Mouse (Mus musculus) heart, embryonic 12.5 days (tissue): ENCODE data around the gene Trp53i13. TPM values are rescaled to one million over a fixed set of nuclear protein-coding genes. Genes with fewer than 3 reads are reported as not detected.

Source experiments
- ATAC-seq: fragments of 200-750 bp; cut with Nextera tagmentation; 2 replicates; pipeline ENCODE4 v1.8.0; 2017; ENCODE audit warnings: moderate TSS enrichment, moderate library complexity; ENCODE audit not compliant: insufficient number of reproducible peaks, low FRiP score
- H3K27ac ChIP-seq: fragments of 300-500 bp; sonication (generic); 2 replicates; pipeline ENCODE4 v1.5.1; 2016; ENCODE audit warnings: mild to moderate bottlenecking, moderate library complexity; ENCODE audit not compliant: poor library complexity, severe bottlenecking
- H3K27me3 ChIP-seq: fragments of 300-500 bp; sonication (generic); replicated peaks from 2 replicates; pipeline ENCODE4 v1.6.1; 2016; ENCODE audit warnings: mild to moderate bottlenecking, moderate library complexity
- H3K36me3 ChIP-seq: fragments of 300-500 bp; sonication (generic); 2 replicates; pipeline ENCODE4 v1.6.1; 2016; ENCODE audit warnings: mild to moderate bottlenecking, moderate library complexity
- H3K4me1 ChIP-seq: fragments of 300-500 bp; sonication (generic); replicated peaks from 2 replicates; pipeline ENCODE4 v1.6.1; 2016; ENCODE audit warnings: mild to moderate bottlenecking
- H3K4me2 ChIP-seq: fragments of 300-500 bp; sonication (generic); 2 replicates; pipeline ENCODE4 v1.6.1; 2016; ENCODE audit warnings: mild to moderate bottlenecking, moderate library complexity
- H3K4me3 ChIP-seq: fragments of 300-500 bp; sonication (generic); 2 replicates; pipeline ENCODE4 v1.5.1; 2016; ENCODE audit warnings: mild to moderate bottlenecking
- H3K9ac ChIP-seq: fragments of 300-500 bp; sonication (generic); 2 replicates; pipeline ENCODE4 v1.6.1; 2016; ENCODE audit warnings: mild to moderate bottlenecking, moderate library complexity
- H3K9me3 ChIP-seq: fragments of 300-500 bp; sonication (generic); replicated peaks from 2 replicates; pipeline ENCODE4 v1.6.1; 2016; ENCODE audit warnings: mild to moderate bottlenecking, moderate library complexity
- WGBS: fragments of 180-500 bp; shearing (Covaris S2); methylation state at CpG from one replicate; pipeline ENCODE4 v1.1.7; 2016; 5-methylcytosine and 5-hydroxymethylcytosine counted together
- polyA plus RNA-seq: library from polyadenylated mRNA; unstranded; fragments of >200 nt; fragmentation: Nextera tagmentation; extraction: Ambion mirVana; gene quantifications from 2 replicates; pipeline ENCODE4 v1.2.1, GENCODE M21; 2016

The Trp53i13 gene
- polyA plus RNA-seq, 1 experiment from 2014 or later, result 30.2 TPM

GRCm38 (mm10) chr11:77497851-77498250, 17.9 kb downstream of the Trp53i13 start:
- Histone ChIP-seq H3K4me1 (peaks cover 59% of the 10 kb centered on the region), H3K4me2 (peak overlapping the region; percentile 26), H3K9me3 (no peaks in the 10 kb centered on the region), H3K27me3 (no peaks in the 10 kb centered on the region), H3K36me3 (peaks cover 36% of the 10 kb centered on the region), H3K9ac (peak overlapping the region; percentile 36), H3K4me3 (no peak overlapping the region), H3K27ac (peak overlapping the region; percentile 94)
- ATAC-seq, result 0 out of 2 replicates have a peak, but pooled peaks have one; percentile 13
- WGBS, result 25% methylated on average over 4 of the region's 4 CpGs

- Histone ChIP-seq H3K27me3 (no peaks in the 10 kb centered on the region), H3K27ac (peak overlapping the region; percentile 94), H3K4me1 (peaks cover 59% of the 10 kb centered on the region), H3K9ac (peak overlapping the region; percentile 51), H3K4me3 (no peak overlapping the region), H3K9me3 (no peaks in the 10 kb centered on the region), H3K36me3 (peaks cover 31% of the 10 kb centered on the region), H3K4me2 (peak overlapping the region; percentile 26)
- 24% methylated on average over 6 of the region's 6 CpGs for WGBS
- ATAC-seq, result peak; percentile 20; the same call in 1 of the 2 replicates
Observed at GRCm38 (mm10) chr11:77497341-77497756, 18.4 kb downstream of the Trp53i13 start.

GRCm38 (mm10) chr11:77495507-77495906, 20.3 kb downstream of the Trp53i13 start:
- Histone ChIP-seq H3K4me2 (peak overlapping the region; percentile 82; the same call in 1 of the 2 replicates), H3K4me1 (peaks cover 68% of the 10 kb centered on the region), H3K9me3 (no peaks in the 10 kb centered on the region), H3K27ac (no peak overlapping the region), H3K4me3 (no peak overlapping the region), H3K9ac (peak overlapping the region; percentile 37), H3K27me3 (no peaks in the 10 kb centered on the region), H3K36me3 (peaks cover 18% of the 10 kb centered on the region)
- no peak for ATAC-seq

GRCm38 (mm10) chr11:77494782-77495181, 21.0 kb downstream of the Trp53i13 start:
- Histone ChIP-seq H3K9me3 (no peaks in the 10 kb centered on the region), H3K9ac (peak overlapping the region; percentile 98), H3K36me3 (peaks cover 11% of the 10 kb centered on the region), H3K27me3 (no peaks in the 10 kb centered on the region), H3K27ac (peak overlapping the region; percentile 89), H3K4me2 (peak overlapping the region; percentile 82), H3K4me1 (peaks cover 72% of the 10 kb centered on the region), H3K4me3 (peak overlapping the region; percentile 97)
- no peak for ATAC-seq
- 69% methylated on average over 6 of the region's 6 CpGs for WGBS

DNA sequence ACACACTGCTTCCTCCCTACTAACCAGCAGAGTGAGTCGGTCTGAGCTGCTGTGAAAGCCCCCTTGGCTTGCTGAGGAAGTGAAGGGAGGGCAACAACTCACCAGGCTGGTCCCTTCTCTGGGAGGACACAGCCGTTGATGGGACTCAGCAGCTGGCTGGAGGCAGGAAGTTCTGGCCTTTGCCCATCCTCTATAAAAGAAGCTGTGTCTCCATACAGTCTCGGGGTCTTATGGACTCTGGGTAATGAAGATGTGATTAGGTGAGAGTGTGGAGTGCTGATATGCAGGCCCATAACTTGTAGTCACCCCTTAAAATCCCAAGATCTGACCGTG, 21.5 kb downstream of the Trp53i13 start:
- Histone ChIP-seq H3K4me3 (peak overlapping the region; percentile 97), H3K27me3 (no peaks in the 10 kb centered on the region), H3K4me2 (peak overlapping the region; percentile 82), H3K27ac (peak overlapping the region; percentile 89), H3K9ac (peak overlapping the region; percentile 98), H3K36me3 (peaks cover 6% of the 10 kb centered on the region), H3K9me3 (no peaks in the 10 kb centered on the region), H3K4me1 (peaks cover 72% of the 10 kb centered on the region)
- WGBS, result 21% methylated on average over 4 of the region's 4 CpGs
- ATAC-seq, result no peak

GRCm38 (mm10) chr11:77493512-77494343, 22.1 kb downstream of the Trp53i13 start, which contains the start of gene Git1:
Gene Git1, plus strand, starts transcription at chr11:77493562.
- H3K4me1 ChIP-seq, result peaks cover 73% of the 10 kb centered on the region
- 7% methylated on average over 54 of the region's 74 CpGs for WGBS
- H3K9ac ChIP-seq, result peak within 1 kb of the TSS; percentile 98
- H3K4me2 ChIP-seq, result peak within 1 kb of the TSS; percentile 95
- peak within 1 kb of the TSS; percentile 89 for H3K27ac ChIP-seq
- ATAC-seq, result peak; percentile 20; the same call in 1 of the 2 replicates
- no peaks in the 10 kb centered on the region for H3K27me3 ChIP-seq
- peak within 1 kb of the TSS; percentile 97 for H3K4me3 ChIP-seq
- H3K36me3 ChIP-seq, result peaks cover under 1% of the 10 kb centered on the region; the same call in 1 of the 2 replicates
- H3K9me3 ChIP-seq, result no peaks in the 10 kb centered on the region

DNA sequence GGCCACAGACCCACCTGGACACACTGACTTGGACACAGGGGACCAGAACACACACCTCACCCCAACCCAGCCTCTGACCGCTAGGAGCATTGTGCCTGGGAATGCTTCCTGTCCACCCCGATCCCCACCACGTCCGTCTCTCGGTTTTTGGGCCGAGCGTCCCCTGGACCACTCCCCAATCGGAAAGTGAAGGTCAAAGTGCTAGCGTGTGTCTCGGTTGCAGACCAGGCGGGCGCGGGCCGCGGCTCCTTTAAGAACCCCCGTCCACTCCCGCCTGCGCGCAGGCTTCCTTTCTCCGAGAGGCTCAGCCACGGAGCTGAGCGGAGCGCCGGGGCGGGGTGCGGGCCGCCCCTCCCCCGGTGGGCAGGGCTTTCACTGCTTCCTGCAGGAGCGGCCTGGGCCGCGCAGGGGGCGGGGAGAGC, 22.9 kb downstream of the Trp53i13 start:
- ATAC-seq, result peak; percentile 82
- Histone ChIP-seq H3K9ac (peak overlapping the region; percentile 74), H3K4me3 (peak overlapping the region; percentile 97), H3K27me3 (0 out of 2 replicates have a peak, but pooled peaks cover 5% of the 10 kb centered on the region), H3K9me3 (no peaks in the 10 kb centered on the region), H3K36me3 (no peaks in the 10 kb centered on the region), H3K27ac (peak overlapping the region; percentile 89), H3K4me2 (peak overlapping the region; percentile 95), H3K4me1 (peaks cover 72% of the 10 kb centered on the region)
- WGBS, result under 1% methylated on average over 32 of the region's 32 CpGs

DNA sequence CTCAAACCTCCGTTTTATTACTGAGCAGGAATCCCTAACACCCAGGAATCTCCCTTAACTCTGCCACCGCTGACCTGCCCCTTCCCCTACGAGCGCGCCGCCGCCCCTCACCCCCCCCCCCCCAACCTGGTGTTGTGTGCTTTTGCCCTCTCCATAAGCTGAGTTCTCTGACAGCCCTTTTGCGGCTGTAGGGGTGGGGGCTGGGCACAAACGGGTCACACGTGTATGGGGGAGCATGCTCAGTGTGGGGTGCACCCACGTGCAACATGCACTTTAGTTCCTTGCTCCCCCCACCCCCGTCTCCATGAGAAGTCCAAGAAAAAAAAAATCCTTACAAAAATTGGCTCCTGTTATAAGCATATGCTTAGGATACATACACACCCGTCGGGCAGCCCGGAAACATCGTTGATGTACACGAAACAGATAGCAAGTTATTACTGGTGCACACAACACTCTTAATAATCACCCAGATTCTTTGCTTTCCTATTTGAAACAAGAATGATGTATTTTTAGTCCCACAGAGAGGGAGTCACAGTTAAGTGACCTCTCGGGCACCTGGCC, 23.4 kb downstream of the Trp53i13 start:
- ATAC-seq, result no peak
- H3K27ac ChIP-seq, result peak overlapping the region; percentile 89

DNA sequence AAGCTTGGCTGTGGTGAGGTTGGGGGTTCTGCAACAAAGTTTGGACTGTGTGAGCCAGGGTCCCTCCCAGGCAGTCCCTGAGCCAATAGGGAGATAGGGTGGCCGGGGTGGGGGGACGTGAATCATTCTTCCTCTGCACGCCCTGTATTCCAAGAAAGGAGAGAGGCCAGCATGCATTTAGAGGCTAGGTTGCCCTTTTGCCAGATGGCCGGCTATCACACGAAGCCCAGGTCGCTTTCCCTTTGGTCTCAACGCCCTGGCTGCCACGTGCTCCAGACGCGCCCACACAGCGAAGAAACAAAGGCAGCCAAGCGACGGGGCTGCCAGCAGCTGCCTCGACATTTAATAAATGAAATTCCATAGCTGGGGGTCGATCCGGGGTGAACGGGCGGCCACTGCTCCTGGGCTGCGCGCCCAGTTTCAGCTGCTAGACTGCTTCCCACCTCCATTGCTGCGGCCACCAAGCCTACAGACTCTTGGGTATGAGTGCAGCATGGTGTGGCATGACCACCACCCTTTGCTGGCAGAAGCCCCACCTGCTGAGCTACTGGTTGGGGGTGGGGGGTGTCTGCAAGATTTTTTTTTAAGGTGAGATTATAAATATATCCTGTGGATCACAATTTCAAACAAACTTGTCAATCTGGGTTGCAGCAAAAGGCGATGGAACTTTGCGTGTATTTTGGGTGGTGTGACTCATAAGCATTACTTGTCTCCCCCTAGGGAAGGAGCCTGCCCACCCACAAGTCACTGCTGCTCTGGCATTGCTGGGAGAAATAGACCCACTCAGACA, 24.1 kb downstream of the Trp53i13 start:
- H3K27me3 ChIP-seq, result 0 out of 2 replicates have a peak, but pooled peaks cover 5% of the 10 kb centered on the region
- peaks cover 68% of the 10 kb centered on the region for H3K4me1 ChIP-seq
- H3K27ac ChIP-seq, result peak overlapping the region; percentile 89
- H3K36me3 ChIP-seq, result no peaks in the 10 kb centered on the region
- peak overlapping the region; percentile 95 for H3K4me2 ChIP-seq
- H3K4me3 ChIP-seq, result peak overlapping the region; percentile 97
- WGBS, result under 1% methylated on average over 23 of the region's 23 CpGs
- H3K9ac ChIP-seq, result peak overlapping the region; percentile 74
- no peaks in the 10 kb centered on the region for H3K9me3 ChIP-seq
- peak; percentile 61 for ATAC-seq

More for the DNA sequence above, 23.4 kb downstream of the Trp53i13 start:
- 0 out of 2 replicates have a peak, but pooled peaks cover 5% of the 10 kb centered on the region for H3K27me3 ChIP-seq
- H3K4me3 ChIP-seq, result peak overlapping the region; percentile 97
- no peaks in the 10 kb centered on the region for H3K36me3 ChIP-seq
- H3K4me2 ChIP-seq, result peak overlapping the region; percentile 95
- peak overlapping the region; percentile 74 for H3K9ac ChIP-seq
- peaks cover 68% of the 10 kb centered on the region for H3K4me1 ChIP-seq
- under 1% methylated on average over 18 of the region's 18 CpGs for WGBS
- no peaks in the 10 kb centered on the region for H3K9me3 ChIP-seq

DNA sequence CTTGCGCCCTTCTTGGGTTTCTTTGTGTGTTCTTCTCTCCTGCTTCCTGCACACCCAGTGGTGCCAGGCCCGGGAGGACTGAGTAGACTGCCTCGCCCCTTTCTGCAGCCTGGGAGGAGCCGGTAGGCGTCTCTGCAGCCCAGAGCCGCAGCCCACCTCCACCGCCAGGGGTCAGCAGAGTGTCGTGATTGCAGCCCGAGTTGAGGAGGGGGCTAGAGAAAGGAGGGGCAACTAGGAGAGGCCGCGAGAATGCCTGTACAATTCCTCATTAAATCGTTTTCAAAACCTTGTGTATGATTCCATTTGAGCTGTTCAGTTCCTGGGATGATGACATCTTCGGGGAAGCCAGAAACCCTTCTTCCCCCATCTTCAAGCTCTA, 24.7 kb downstream of the Trp53i13 start:
- Histone ChIP-seq H3K4me2 (peak overlapping the region; percentile 95), H3K36me3 (no peaks in the 10 kb centered on the region), H3K9me3 (no peaks in the 10 kb centered on the region), H3K4me3 (peak overlapping the region; percentile 97), H3K9ac (peak overlapping the region; percentile 32), H3K27ac (peak overlapping the region; percentile 89), H3K27me3 (0 out of 2 replicates have a peak, but pooled peaks cover 5% of the 10 kb centered on the region), H3K4me1 (peaks cover 68% of the 10 kb centered on the region)
- under 1% methylated on average over 13 of the region's 13 CpGs for WGBS
- ATAC-seq, result peak; percentile 66
